Mouse (Mus musculus): ENCODE data around the gene Cflar. TPM values are rescaled to one million over a fixed set of nuclear protein-coding genes. Genes with fewer than 3 reads are reported as not detected.
"Not testable (repeated sequence)": the region's sequence is repeated elsewhere in the genome, so short reads cannot be mapped to it uniquely, and the experiment has no call there.

Gene Cflar
- polyA plus RNA-seq, 1 experiment from 2014 or later = 26.1 TPM

- Histone ChIP-seq H3K4me3 (ENCODE audit: low read depth, low read length) (no peak overlapping the region), H3K27ac (ENCODE audit: low read depth) (no peak overlapping the region), H3K9me3 (ENCODE audit: control insufficient read depth, low read length) (no peaks in the 10 kb centered on the region), H3K9ac (ENCODE audit: low read length) (no peak overlapping the region), H3K36me3 (ENCODE audit: control insufficient read depth, insufficient read depth, low read length) (peaks cover 22% of the 10 kb centered on the region), H3K4me2 (ENCODE audit: low read length) (no peak overlapping the region), H3K27me3 (replicated peaks; ENCODE audit: control insufficient read depth, insufficient read depth, low read length) (no peaks in the 10 kb centered on the region), H3K4me1 (replicated peaks; ENCODE audit: control insufficient read depth, insufficient read depth, low read length) (no peaks in the 10 kb centered on the region)
- 75% methylated on average over 1 of the region's 1 CpGs for WGBS
- ATAC-seq (replicated peaks; ENCODE audit: low FRiP score, low TSS enrichment, low read depth) (no peak), DNase-seq (ENCODE audit: low spot score) (no peak)
These were observed 49.3 kb downstream of the Cflar start for GRCm38 (mm10) chr1:58760581-58760980.

DNA sequence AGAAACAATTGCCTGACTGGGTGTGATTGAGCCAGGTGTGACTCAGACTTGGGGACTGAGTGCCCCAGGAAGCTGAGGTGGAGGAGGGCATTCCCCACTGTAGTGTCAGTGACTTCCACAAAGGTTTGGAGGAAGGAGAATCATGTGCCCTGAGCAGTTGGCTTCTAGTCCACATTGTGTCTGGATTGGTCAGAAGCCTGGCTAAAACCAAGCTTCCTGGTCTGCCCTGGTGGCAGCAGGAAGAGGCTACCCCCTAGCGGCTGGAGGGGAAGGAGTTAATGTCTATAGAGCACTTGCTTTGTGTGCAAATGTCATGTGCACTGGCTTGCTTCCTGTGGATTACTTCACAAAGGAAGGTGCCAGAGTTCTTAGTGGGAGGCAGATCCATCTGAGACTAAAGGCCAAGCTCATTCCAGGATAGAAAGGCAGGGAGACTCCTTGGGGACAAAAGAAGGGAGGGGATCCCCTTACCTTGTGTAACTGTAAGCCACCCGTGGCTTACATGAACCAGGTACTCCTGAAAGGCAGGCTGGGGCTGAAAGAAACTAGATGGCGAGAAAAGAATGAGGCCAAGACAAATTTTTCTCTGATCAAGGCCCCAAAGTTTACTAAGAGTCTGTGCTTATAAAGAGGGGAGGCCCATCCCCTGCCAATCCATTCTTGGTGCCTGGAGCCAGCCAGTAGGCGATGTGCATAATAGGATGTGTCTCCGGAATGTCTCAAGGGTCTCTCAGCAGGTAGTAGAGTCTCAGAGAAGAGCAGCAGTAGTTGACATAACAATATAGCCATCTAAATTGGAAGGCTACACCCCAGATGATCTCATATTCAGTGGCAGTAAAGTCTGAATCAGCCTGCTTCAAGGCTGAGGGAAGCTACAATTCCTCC is 50.3 kb downstream of the Cflar start:
- H3K9ac ChIP-seq (ENCODE audit: low read length); H3K27ac ChIP-seq (ENCODE audit: low read depth); H3K9me3 ChIP-seq (ENCODE audit: control insufficient read depth, low read length); H3K4me1 ChIP-seq (replicated peaks; ENCODE audit: control insufficient read depth, insufficient read depth, low read length); H3K4me2 ChIP-seq (ENCODE audit: low read length); ATAC-seq (replicated peaks; ENCODE audit: low FRiP score, low TSS enrichment, low read depth); H3K27me3 ChIP-seq (replicated peaks; ENCODE audit: control insufficient read depth, insufficient read depth, low read length); H3K4me3 ChIP-seq (ENCODE audit: low read depth, low read length): not testable (repeated sequence)
- DNase-seq (ENCODE audit: low spot score) = peak; percentile 47
- H3K36me3 ChIP-seq (ENCODE audit: control insufficient read depth, insufficient read depth, low read length) = peaks cover 17% of the 10 kb centered on the region
- 76% methylated on average over 5 of the region's 5 CpGs for WGBS

DNA sequence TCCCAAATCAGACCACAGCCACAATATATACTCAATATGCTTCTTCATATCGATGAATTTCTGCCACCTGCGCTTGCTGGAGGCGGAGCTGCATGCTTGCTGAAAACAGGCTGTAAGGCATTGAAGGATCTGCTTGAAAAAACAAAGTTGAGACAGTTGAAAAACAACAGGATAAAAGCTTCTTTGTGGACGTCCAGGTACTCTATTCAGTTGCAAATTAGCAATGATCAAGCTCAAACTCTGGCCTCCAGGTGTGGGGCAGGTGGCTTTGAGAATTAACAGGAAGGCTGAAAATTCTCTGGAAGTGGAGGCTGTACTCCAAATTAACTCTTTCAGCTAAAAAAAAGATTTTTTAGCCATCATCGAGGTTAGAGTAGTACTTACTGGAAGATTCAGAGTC is 51.3 kb downstream of the Cflar start:
- Histone ChIP-seq H3K9me3 (ENCODE audit: control insufficient read depth, low read length) (no peaks in the 10 kb centered on the region), H3K4me3 (ENCODE audit: low read depth, low read length) (no peak overlapping the region), H3K27ac (ENCODE audit: low read depth) (no peak overlapping the region), H3K9ac (ENCODE audit: low read length) (no peak overlapping the region), H3K36me3 (ENCODE audit: control insufficient read depth, insufficient read depth, low read length) (peaks cover 15% of the 10 kb centered on the region; the same call in 1 of the 2 replicates), H3K4me2 (ENCODE audit: low read length) (no peak overlapping the region), H3K27me3 (replicated peaks; ENCODE audit: control insufficient read depth, insufficient read depth, low read length) (no peaks in the 10 kb centered on the region), H3K4me1 (replicated peaks; ENCODE audit: control insufficient read depth, insufficient read depth, low read length) (no peaks in the 10 kb centered on the region)
- DNase-seq (ENCODE audit: low spot score) (peak; percentile 32), ATAC-seq (replicated peaks; ENCODE audit: low FRiP score, low TSS enrichment, low read depth) (no peak)
- WGBS = 75% methylated on average over 5 of the region's 5 CpGs

DNA sequence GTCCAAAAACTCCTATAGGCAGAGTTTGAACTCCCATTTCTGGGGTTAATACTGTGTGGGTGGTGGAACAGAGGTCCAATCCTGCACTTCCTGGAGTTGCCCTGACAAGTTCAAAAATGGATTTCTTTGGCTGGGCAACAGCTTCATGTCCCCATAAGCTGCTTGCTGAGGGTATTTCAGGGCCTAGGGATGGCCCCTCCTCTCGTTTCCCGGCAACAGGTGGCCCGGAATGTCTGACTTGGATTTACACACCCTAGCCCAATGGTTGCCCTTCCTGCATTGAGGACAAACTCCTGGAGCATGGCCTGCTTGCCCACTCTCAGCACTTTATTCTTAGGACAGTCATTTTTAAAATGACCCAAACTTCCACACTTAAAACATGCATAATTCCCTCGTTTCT is 55.1 kb downstream of the Cflar start:
- WGBS = 89% methylated on average over 4 of the region's 4 CpGs
- not testable (repeated sequence) for H3K9ac ChIP-seq (ENCODE audit: low read length); H3K9me3 ChIP-seq (ENCODE audit: control insufficient read depth, low read length); H3K27me3 ChIP-seq (replicated peaks; ENCODE audit: control insufficient read depth, insufficient read depth, low read length); H3K4me1 ChIP-seq (replicated peaks; ENCODE audit: control insufficient read depth, insufficient read depth, low read length); H3K4me3 ChIP-seq (ENCODE audit: low read depth, low read length); ATAC-seq (replicated peaks; ENCODE audit: low FRiP score, low TSS enrichment, low read depth); H3K27ac ChIP-seq (ENCODE audit: low read depth); H3K4me2 ChIP-seq (ENCODE audit: low read length); H3K36me3 ChIP-seq (ENCODE audit: control insufficient read depth, insufficient read depth, low read length)
- peak; percentile 18 for DNase-seq (ENCODE audit: low spot score)

- no peaks in the 10 kb centered on the region for H3K27me3 ChIP-seq (replicated peaks; ENCODE audit: control insufficient read depth, insufficient read depth, low read length)
These were observed 57.8 kb downstream of the Cflar start for GRCm38 (mm10) chr1:58769136-58769535.

DNA sequence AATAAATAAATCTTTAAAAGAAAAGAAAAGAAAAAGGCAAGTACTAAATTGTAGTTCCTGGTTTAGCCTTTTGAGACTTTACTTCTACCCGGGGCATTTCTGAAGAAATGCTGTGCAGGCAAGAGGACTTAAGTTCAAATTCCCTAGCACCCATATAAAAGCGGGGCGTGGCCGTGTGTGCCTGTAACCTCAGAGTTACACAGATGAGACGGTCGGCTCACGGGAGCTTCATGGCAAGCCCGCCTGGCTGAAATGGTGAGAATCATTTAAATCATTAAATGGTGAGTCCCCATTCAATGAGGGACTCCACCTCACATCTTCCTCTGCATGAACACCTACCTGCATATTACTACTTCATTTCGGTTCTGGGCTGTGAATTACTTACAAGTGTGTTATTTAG is 58.4 kb downstream of the Cflar start:
- Histone ChIP-seq H3K27ac (ENCODE audit: low read depth) (no peak overlapping the region), H3K4me3 (ENCODE audit: low read depth, low read length) (no peak overlapping the region), H3K4me2 (ENCODE audit: low read length) (no peak overlapping the region), H3K27me3 (replicated peaks; ENCODE audit: control insufficient read depth, insufficient read depth, low read length) (no peaks in the 10 kb centered on the region), H3K36me3 (ENCODE audit: control insufficient read depth, insufficient read depth, low read length) (no peaks in the 10 kb centered on the region), H3K9me3 (ENCODE audit: control insufficient read depth, low read length) (no peaks in the 10 kb centered on the region), H3K9ac (ENCODE audit: low read length) (no peak overlapping the region), H3K4me1 (replicated peaks; ENCODE audit: control insufficient read depth, insufficient read depth, low read length) (no peaks in the 10 kb centered on the region)
- ATAC-seq (replicated peaks; ENCODE audit: low FRiP score, low TSS enrichment, low read depth) (no peak), DNase-seq (ENCODE audit: low spot score) (no peak)
- WGBS = 51% methylated on average over 9 of the region's 9 CpGs

More at GRCm38 (mm10) chr1:58769136-58769535, 57.8 kb downstream of the Cflar start:
- H3K4me1 ChIP-seq (replicated peaks; ENCODE audit: control insufficient read depth, insufficient read depth, low read length) = no peaks in the 10 kb centered on the region
- no peak overlapping the region for H3K4me3 ChIP-seq (ENCODE audit: low read depth, low read length)
- no peak overlapping the region for H3K4me2 ChIP-seq (ENCODE audit: low read length)
- H3K36me3 ChIP-seq (ENCODE audit: control insufficient read depth, insufficient read depth, low read length) = no peaks in the 10 kb centered on the region
- H3K27ac ChIP-seq (ENCODE audit: low read depth) = no peak overlapping the region
- H3K9ac ChIP-seq (ENCODE audit: low read length) = no peak overlapping the region
- no peaks in the 10 kb centered on the region for H3K9me3 ChIP-seq (ENCODE audit: control insufficient read depth, low read length)
- ATAC-seq (replicated peaks; ENCODE audit: low FRiP score, low TSS enrichment, low read depth) (no peak), DNase-seq (ENCODE audit: low spot score) (no peak)

DNA sequence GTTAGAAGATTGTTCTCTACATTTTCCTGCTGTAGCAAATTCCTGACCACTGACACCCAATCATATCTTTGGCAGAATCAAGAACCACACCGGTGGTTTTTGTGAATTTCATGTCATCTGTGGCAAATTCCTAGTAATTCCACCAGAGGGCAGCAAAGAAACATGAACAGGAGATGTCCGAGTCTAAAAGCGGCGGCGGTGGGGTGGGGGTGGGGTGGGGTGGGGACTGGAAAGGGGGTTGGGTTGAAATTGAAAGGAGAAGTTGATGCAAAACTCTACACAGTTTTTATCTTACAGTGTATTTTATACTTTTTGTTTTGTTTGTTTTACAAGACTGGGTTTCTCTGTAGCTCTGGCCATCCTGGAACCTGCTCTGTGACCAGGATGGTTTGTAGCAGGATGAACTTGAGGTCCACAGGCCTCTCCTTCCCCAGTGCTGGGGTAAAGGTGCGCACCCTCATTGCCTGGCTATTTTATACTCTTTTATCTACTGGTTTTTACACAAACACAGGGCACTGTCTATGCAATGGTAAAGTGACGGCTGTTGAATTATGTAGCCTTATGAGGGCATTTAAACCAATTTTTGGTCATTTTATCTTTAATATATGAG is 58.9 kb downstream of the Cflar start:
- peak; percentile 61 for DNase-seq (ENCODE audit: low spot score)

DNA sequence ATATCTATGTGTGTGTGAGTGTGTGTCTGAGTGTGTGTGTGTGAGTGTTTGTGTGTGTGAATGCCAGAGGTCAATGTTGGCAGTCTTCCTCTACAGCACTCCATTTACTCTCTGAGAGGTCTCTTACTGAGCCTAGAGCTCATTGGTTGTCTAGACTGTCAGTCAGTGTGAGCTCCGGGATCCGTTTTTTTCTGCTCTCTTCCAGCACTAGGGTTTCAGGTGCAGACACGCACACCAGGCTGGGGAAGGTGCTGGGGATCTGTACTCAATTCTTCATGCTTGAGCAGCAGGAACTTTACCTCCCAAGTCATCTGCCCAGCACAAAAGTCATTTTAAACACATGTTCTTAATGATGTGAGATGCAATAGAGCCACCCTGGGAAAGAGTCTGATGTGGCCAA is 60.8 kb downstream of the Cflar start:
- no peaks in the 10 kb centered on the region for H3K9me3 ChIP-seq (ENCODE audit: control insufficient read depth, low read length)
- no peak overlapping the region for H3K9ac ChIP-seq (ENCODE audit: low read length)
- H3K27me3 ChIP-seq (replicated peaks; ENCODE audit: control insufficient read depth, insufficient read depth, low read length) = no peaks in the 10 kb centered on the region
- no peaks in the 10 kb centered on the region for H3K4me1 ChIP-seq (replicated peaks; ENCODE audit: control insufficient read depth, insufficient read depth, low read length)
- ATAC-seq (replicated peaks; ENCODE audit: low FRiP score, low TSS enrichment, low read depth) (no peak), DNase-seq (ENCODE audit: low spot score) (no peak)
- H3K36me3 ChIP-seq (ENCODE audit: control insufficient read depth, insufficient read depth, low read length) = no peaks in the 10 kb centered on the region
- no peak overlapping the region for H3K4me3 ChIP-seq (ENCODE audit: low read depth, low read length)
- 67% methylated on average over 3 of the region's 3 CpGs for WGBS
- no peak overlapping the region for H3K27ac ChIP-seq (ENCODE audit: low read depth)
- H3K4me2 ChIP-seq (ENCODE audit: low read length) = no peak overlapping the region

More for the DNA sequence above, 58.9 kb downstream of the Cflar start:
- H3K9me3 ChIP-seq (ENCODE audit: control insufficient read depth, low read length) = no peaks in the 10 kb centered on the region
- no peaks in the 10 kb centered on the region for H3K27me3 ChIP-seq (replicated peaks; ENCODE audit: control insufficient read depth, insufficient read depth, low read length)
- 25% methylated on average over 7 of the region's 7 CpGs for WGBS
- H3K36me3 ChIP-seq (ENCODE audit: control insufficient read depth, insufficient read depth, low read length) = no peaks in the 10 kb centered on the region
- no peak overlapping the region; the same call in 1 of the 2 replicates for H3K4me2 ChIP-seq (ENCODE audit: low read length)
- H3K9ac ChIP-seq (ENCODE audit: low read length) = no peak overlapping the region
- H3K4me3 ChIP-seq (ENCODE audit: low read depth, low read length) = no peak overlapping the region
- no peak for ATAC-seq (replicated peaks; ENCODE audit: low FRiP score, low TSS enrichment, low read depth)
- no peaks in the 10 kb centered on the region for H3K4me1 ChIP-seq (replicated peaks; ENCODE audit: control insufficient read depth, insufficient read depth, low read length)
- no peak overlapping the region for H3K27ac ChIP-seq (ENCODE audit: low read depth)

GRCm38 (mm10) chr1:58773280-58773679 is 62.0 kb downstream of the Cflar start:
- Histone ChIP-seq H3K4me2 (ENCODE audit: low read length) (no peak overlapping the region), H3K9ac (ENCODE audit: low read length) (no peak overlapping the region), H3K36me3 (ENCODE audit: control insufficient read depth, insufficient read depth, low read length) (no peaks in the 10 kb centered on the region), H3K4me3 (ENCODE audit: low read depth, low read length) (no peak overlapping the region), H3K4me1 (replicated peaks; ENCODE audit: control insufficient read depth, insufficient read depth, low read length) (no peaks in the 10 kb centered on the region), H3K9me3 (ENCODE audit: control insufficient read depth, low read length) (no peaks in the 10 kb centered on the region), H3K27me3 (replicated peaks; ENCODE audit: control insufficient read depth, insufficient read depth, low read length) (no peaks in the 10 kb centered on the region), H3K27ac (ENCODE audit: low read depth) (no peak overlapping the region)
- no peak for ATAC-seq (replicated peaks; ENCODE audit: low FRiP score, low TSS enrichment, low read depth)
- no peak for DNase-seq (ENCODE audit: low spot score)
